Mouse (Mus musculus) embryonic fibroblast, embryonic 13.5 days (primary cell): ENCODE measurements around the gene Sdf2l1.

ENCODE experiments used
- CTCF ChIP-seq: IDR thresholded peaks from 2 replicates; pipeline ENCODE4 v1.5.1; 2011; ENCODE audit warnings: mild to moderate bottlenecking, control low read depth, low read length, moderate library complexity, borderline replicate concordance; ENCODE audit not compliant: insufficient read depth
- POLR2A ChIP-seq: IDR thresholded peaks from 2 replicates; pipeline ENCODE4 v1.6.1; 2011; ENCODE audit warnings: low read depth, mild to moderate bottlenecking, control low read depth, low read length, moderate library complexity

GRCm38 (mm10) chr16:17151874-17152273 is 19.7 kb upstream of the Sdf2l1 start:
- TF ChIP-seq POLR2A (no peak), CTCF (no peak)
